Mouse (Mus musculus): ENCODE results near the gene Gm20388. TPM values are rescaled to one million over a fixed set of nuclear protein-coding genes. Genes with fewer than 3 reads are reported as not detected.

Gm20388 gene
- polyA plus RNA-seq, 1 experiment from 2014 or later, result 5.5 TPM

DNA sequence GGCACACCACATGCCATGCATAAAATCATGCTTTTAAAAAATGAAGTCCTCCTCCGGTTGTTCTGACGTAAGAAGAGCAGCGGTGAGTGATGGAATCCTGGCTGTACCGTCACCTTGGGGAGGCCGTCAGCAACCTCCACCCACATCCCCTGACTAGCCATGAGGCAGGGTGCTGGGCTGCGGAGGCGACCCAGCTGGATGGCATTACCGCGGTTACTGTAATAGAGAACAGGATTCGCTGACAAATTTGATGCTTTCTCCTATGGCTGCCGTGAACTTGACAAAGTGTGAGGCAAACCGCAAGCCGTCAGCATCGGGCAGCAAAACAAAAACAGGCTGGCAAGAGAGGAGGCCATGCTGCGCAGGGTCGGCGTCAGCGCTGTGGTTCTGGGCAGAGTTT, 1317.1 kb downstream of the Gm20388 start:
- 88% methylated on average over 18 of the region's 18 CpGs for WGBS
- no peaks in the 10 kb centered on the region for H3K9me3 ChIP-seq
- H3K4me3 ChIP-seq, result no peak overlapping the region
- H3K4me1 ChIP-seq, result peaks cover 26% of the 10 kb centered on the region
- peaks cover 29% of the 10 kb centered on the region for H3K27me3 ChIP-seq (ENCODE audit: poor library complexity, severe bottlenecking)
- no peak overlapping the region for H3K27ac ChIP-seq
- no peak for DNase-seq (ENCODE audit: extremely low spot score, low spot score)
- H3K36me3 ChIP-seq (replicated peaks), result no peaks in the 10 kb centered on the region

DNA sequence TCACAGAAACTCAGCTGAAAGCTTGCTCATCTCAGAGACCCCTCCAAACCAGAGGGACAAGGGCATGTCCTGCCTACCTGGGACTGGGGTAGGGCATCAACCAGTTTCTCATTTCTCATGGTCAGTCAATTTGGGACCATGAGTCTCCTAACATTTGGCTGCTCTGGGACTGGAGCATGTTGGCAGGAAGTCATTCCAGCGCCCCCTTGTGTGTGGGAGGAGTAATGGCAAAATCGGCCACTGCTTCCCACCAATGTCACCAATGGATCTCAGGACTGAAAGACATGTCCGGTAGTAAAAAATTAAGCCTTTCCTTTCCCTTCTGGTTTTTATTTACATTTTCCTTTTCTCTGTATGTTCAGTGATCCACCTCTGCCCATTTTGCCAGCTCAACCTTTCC, 1318.3 kb downstream of the Gm20388 start:
- Histone ChIP-seq H3K36me3 (replicated peaks) (no peaks in the 10 kb centered on the region), H3K4me1 (peaks cover 27% of the 10 kb centered on the region), H3K27me3 (ENCODE audit: poor library complexity, severe bottlenecking) (peaks cover 19% of the 10 kb centered on the region), H3K9me3 (no peaks in the 10 kb centered on the region), H3K27ac (no peak overlapping the region), H3K4me3 (no peak overlapping the region)
- WGBS, result 65% methylated on average over 3 of the region's 3 CpGs
- DNase-seq (ENCODE audit: extremely low spot score, low spot score), result no peak

- no peak for DNase-seq (ENCODE audit: extremely low spot score, low spot score)
- Histone ChIP-seq H3K27me3 (ENCODE audit: poor library complexity, severe bottlenecking) (peaks cover 15% of the 10 kb centered on the region; the same call in 1 of the 2 replicates), H3K4me1 (peaks cover 33% of the 10 kb centered on the region), H3K36me3 (replicated peaks) (no peaks in the 10 kb centered on the region), H3K4me3 (no peak overlapping the region), H3K9me3 (no peaks in the 10 kb centered on the region), H3K27ac (peak overlapping the region; percentile 51; the same call in 1 of the 2 replicates)
- 43% methylated on average over 7 of the region's 7 CpGs for WGBS
These were observed 1318.9 kb downstream of the Gm20388 start for GRCm38 (mm10) chr8:121229550-121229949.

DNA sequence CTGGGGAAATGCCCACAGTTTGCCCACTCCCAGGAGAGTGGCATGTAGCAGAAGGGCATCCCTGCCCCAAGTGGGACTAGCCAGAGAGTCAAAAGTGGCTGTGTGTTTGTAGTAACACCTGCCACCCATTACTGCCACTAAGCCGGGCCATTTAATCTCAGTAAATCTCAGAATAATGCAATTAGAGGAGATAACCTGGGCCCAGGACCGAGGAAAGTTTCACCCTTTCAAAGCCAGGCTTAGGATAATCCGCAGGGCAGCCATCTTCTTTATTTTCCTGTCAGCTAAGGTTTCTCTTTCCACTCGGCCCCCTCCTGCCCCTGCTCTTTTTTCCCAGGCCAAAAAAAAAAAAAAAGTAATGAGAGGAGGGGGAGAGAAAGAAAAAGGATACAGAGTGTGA, 1322.6 kb downstream of the Gm20388 start:
- H3K27me3 ChIP-seq (ENCODE audit: poor library complexity, severe bottlenecking), result peaks cover 5% of the 10 kb centered on the region; the same call in 1 of the 2 replicates
- no peak for DNase-seq (ENCODE audit: extremely low spot score, low spot score)
- no peaks in the 10 kb centered on the region for H3K9me3 ChIP-seq
- H3K27ac ChIP-seq, result no peak overlapping the region
- H3K4me1 ChIP-seq, result peaks cover 36% of the 10 kb centered on the region
- H3K4me3 ChIP-seq, result no peak overlapping the region
- no peaks in the 10 kb centered on the region for H3K36me3 ChIP-seq (replicated peaks)
- 14% methylated on average over 4 of the region's 4 CpGs for WGBS

DNA sequence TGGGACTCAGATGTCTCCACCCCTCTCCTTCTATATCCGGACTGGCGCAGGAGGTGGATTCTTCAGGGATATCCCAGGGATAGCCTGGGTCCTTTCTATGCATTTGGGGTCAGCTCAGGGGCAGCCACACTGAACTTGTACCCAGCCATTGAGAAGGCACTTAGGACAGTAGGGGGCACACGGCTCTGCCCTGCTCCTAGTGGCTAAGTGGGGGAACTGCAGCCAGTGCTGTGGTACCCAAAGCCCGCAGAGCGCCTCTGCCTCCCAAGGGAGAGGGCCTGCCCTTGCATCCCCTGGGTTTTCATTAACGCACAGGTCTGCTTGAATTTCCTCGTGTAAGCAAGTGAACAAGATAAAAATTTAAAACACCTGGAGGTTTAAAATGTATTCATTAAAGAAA, 1324.3 kb downstream of the Gm20388 start:
- Histone ChIP-seq H3K36me3 (replicated peaks) (no peaks in the 10 kb centered on the region), H3K27me3 (ENCODE audit: poor library complexity, severe bottlenecking) (peaks cover 13% of the 10 kb centered on the region; the same call in 1 of the 2 replicates), H3K27ac (no peak overlapping the region), H3K4me1 (peaks cover 32% of the 10 kb centered on the region), H3K9me3 (no peaks in the 10 kb centered on the region), H3K4me3 (no peak overlapping the region)
- WGBS, result 62% methylated on average over 7 of the region's 7 CpGs
- peak; percentile 43 for DNase-seq (ENCODE audit: extremely low spot score, low spot score)

- 88% methylated on average over 6 of the region's 6 CpGs for WGBS
- Histone ChIP-seq H3K27ac (0 out of 2 replicates have a peak overlapping the region, but pooled peaks have one; percentile 63), H3K9me3 (no peaks in the 10 kb centered on the region), H3K27me3 (ENCODE audit: poor library complexity, severe bottlenecking) (peaks cover 28% of the 10 kb centered on the region), H3K4me1 (peaks cover 55% of the 10 kb centered on the region), H3K36me3 (replicated peaks) (no peaks in the 10 kb centered on the region), H3K4me3 (no peak overlapping the region)
- DNase-seq (ENCODE audit: extremely low spot score, low spot score), result no peak
These were observed 1329.0 kb downstream of the Gm20388 start for GRCm38 (mm10) chr8:121239640-121240039.

DNA sequence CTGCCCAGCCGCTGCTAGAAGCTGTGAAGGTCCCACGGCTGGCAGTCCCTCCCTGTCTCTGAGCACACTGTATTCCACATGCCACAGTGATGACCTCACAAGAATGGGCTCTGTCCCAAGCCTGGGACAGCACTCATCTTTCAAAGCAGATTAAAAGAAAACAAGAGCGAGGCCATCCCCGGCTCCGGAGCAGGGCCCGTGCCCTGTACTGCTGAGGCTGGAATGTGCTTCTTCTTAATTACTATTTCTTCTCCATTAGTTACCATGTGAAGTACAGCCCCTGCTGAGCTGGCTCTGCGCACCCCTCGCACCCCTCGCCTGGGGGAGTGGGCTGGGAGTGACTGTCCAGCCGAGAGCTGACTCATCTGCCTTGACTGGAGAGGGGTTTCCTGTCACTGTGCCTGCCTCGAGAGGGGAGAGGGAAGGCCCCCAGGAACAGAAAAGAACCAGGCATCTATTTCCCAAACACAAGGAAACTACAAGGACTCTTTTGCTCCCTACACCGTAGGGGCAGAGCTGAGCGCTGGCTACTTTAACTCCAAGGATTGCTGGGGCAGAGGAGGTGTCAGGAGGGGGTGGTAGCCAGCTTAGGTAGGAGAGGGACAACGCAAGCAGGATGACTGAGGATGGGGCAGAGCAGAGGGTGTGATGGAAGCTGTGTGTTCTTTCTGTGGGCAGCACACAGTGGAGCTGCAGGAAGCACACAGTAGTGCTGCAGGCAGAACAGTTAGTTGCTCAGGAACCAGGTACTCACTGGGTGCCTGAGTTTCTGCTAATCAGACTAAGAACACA, 1331.3 kb downstream of the Gm20388 start:
- Histone ChIP-seq H3K36me3 (replicated peaks) (no peaks in the 10 kb centered on the region), H3K9me3 (no peaks in the 10 kb centered on the region), H3K27ac (peak overlapping the region; percentile 72), H3K4me3 (no peak overlapping the region), H3K27me3 (ENCODE audit: poor library complexity, severe bottlenecking) (peaks cover 28% of the 10 kb centered on the region), H3K4me1 (peaks cover 61% of the 10 kb centered on the region)
- WGBS, result 9% methylated on average over 14 of the region's 14 CpGs
- DNase-seq (ENCODE audit: extremely low spot score, low spot score), result no peak

DNA sequence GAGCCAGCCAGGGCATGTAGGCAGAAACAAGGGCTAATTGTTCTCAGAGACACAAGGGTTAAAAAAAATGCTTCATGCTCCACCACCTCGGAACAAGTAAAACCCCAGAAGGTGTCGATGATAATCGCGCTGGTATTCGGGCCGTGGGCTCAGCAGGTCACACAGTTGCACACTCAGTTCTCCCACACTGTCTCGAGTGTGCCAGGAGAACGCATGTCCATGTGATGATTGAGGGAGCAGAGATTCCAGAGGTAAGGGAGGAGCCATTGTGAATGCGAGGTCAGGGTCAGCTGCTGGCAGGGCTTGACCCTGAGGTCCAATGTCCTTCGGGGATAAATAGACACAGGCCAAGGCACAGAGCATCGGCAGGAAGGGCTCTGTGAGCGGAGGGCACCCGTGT, 1332.0 kb downstream of the Gm20388 start:
- no peak for DNase-seq (ENCODE audit: extremely low spot score, low spot score)
- peaks cover 28% of the 10 kb centered on the region for H3K27me3 ChIP-seq (ENCODE audit: poor library complexity, severe bottlenecking)
- 9% methylated on average over 13 of the region's 13 CpGs for WGBS
- H3K36me3 ChIP-seq (replicated peaks), result no peaks in the 10 kb centered on the region
- peaks cover 61% of the 10 kb centered on the region for H3K4me1 ChIP-seq
- H3K27ac ChIP-seq, result peak overlapping the region; percentile 72
- no peaks in the 10 kb centered on the region for H3K9me3 ChIP-seq
- peak overlapping the region; percentile 0; the same call in 1 of the 2 replicates for H3K4me3 ChIP-seq

GRCm38 (mm10) chr8:121248823-121249222, 1338.2 kb downstream of the Gm20388 start:
- WGBS, result 83% methylated on average over 7 of the region's 7 CpGs
- DNase-seq (ENCODE audit: extremely low spot score, low spot score), result no peak
- H3K36me3 ChIP-seq (replicated peaks), result no peaks in the 10 kb centered on the region
- no peak overlapping the region for H3K4me3 ChIP-seq
- H3K27ac ChIP-seq, result no peak overlapping the region
- H3K4me1 ChIP-seq, result peaks cover 56% of the 10 kb centered on the region
- H3K9me3 ChIP-seq, result no peaks in the 10 kb centered on the region
- H3K27me3 ChIP-seq (ENCODE audit: poor library complexity, severe bottlenecking), result peaks cover 61% of the 10 kb centered on the region

GRCm38 (mm10) chr8:121249433-121249832, 1338.8 kb downstream of the Gm20388 start:
- WGBS, result 92% methylated on average over 1 of the region's 1 CpGs
- Histone ChIP-seq H3K36me3 (replicated peaks) (no peaks in the 10 kb centered on the region), H3K27ac (no peak overlapping the region), H3K4me3 (no peak overlapping the region), H3K4me1 (peaks cover 50% of the 10 kb centered on the region), H3K9me3 (no peaks in the 10 kb centered on the region), H3K27me3 (ENCODE audit: poor library complexity, severe bottlenecking) (peaks cover 61% of the 10 kb centered on the region)
- no peak for DNase-seq (ENCODE audit: extremely low spot score, low spot score)

DNA sequence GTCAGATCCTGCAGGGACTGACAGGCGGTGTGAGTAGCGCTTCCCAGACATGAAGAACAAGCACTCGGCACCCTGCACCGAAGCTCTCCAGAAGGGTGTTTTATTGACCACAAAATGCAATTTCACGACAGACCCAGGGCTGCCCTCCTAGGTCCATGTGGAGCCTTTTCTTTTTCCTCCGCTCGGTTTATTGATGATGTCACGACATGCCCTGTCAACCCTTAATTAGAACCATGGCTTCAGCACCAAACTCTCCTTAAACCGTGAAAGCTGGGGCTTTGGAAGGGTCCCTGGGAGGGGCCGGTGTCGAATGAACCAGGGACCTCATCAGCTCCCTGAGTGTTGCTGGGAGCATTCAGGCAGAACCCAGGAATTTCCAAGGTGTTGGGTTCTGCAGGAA, 1340.4 kb downstream of the Gm20388 start:
- no peaks in the 10 kb centered on the region for H3K9me3 ChIP-seq
- H3K4me3 ChIP-seq, result no peak overlapping the region
- 47% methylated on average over 11 of the region's 11 CpGs for WGBS
- H3K27me3 ChIP-seq (ENCODE audit: poor library complexity, severe bottlenecking), result peaks cover 76% of the 10 kb centered on the region
- H3K27ac ChIP-seq, result no peak overlapping the region
- H3K36me3 ChIP-seq (replicated peaks), result no peaks in the 10 kb centered on the region
- peaks cover 54% of the 10 kb centered on the region for H3K4me1 ChIP-seq
- no peak for DNase-seq (ENCODE audit: extremely low spot score, low spot score)

- 0 out of 2 replicates have a peak overlapping the region, but pooled peaks have one; percentile 51 for H3K27ac ChIP-seq
- H3K4me1 ChIP-seq, result peaks cover 57% of the 10 kb centered on the region
- H3K9me3 ChIP-seq, result no peaks in the 10 kb centered on the region
- no peak overlapping the region for H3K4me3 ChIP-seq
- WGBS, result 62% methylated on average over 14 of the region's 14 CpGs
- H3K36me3 ChIP-seq (replicated peaks), result no peaks in the 10 kb centered on the region
- peaks cover 74% of the 10 kb centered on the region for H3K27me3 ChIP-seq (ENCODE audit: poor library complexity, severe bottlenecking)
- DNase-seq (ENCODE audit: extremely low spot score, low spot score), result no peak
These were observed 1345.2 kb downstream of the Gm20388 start for GRCm38 (mm10) chr8:121255727-121256265.

DNA sequence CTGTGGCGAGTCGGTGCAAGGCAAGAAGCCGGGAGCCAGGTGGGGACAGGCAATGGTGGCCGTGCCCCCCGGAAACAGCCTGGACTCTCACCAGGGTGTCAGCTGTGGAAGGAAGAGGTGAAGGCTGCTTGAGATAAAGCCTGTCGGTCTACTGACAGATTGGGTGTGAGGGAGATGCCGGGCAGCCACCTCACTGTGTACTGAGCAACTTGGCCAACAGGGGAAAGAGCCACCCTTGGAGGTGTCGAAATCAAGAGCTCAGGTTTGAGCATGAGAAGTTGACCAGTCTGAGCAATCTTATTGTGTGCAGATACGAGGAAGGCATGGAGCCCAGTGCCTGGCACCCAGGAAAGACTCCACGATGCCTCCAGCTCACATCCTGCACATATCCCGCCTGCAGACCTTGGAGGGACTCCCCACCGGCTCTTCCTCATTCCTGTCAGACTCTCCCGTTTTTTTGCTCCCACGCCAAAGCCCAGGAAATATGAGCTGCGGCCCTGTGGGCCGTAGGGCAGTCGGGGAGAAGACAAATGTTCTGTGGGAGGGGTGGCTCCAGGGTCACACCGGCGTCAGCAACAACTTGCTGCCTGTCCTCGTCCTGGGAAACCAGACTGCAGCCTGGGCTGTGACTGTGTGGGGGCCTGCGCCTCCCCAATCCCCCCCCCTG, 1347.6 kb downstream of the Gm20388 start:
- Histone ChIP-seq H3K9me3 (no peaks in the 10 kb centered on the region), H3K27ac (peak overlapping the region; percentile 56), H3K36me3 (replicated peaks) (no peaks in the 10 kb centered on the region), H3K4me3 (no peak overlapping the region), H3K4me1 (peaks cover 44% of the 10 kb centered on the region), H3K27me3 (ENCODE audit: poor library complexity, severe bottlenecking) (peaks cover 50% of the 10 kb centered on the region)
- no peak for DNase-seq (ENCODE audit: extremely low spot score, low spot score)
- 69% methylated on average over 21 of the region's 21 CpGs for WGBS
